Comparison of ENCODE assay signal across 8 mouse cellular contexts in the genomic region with DNA sequence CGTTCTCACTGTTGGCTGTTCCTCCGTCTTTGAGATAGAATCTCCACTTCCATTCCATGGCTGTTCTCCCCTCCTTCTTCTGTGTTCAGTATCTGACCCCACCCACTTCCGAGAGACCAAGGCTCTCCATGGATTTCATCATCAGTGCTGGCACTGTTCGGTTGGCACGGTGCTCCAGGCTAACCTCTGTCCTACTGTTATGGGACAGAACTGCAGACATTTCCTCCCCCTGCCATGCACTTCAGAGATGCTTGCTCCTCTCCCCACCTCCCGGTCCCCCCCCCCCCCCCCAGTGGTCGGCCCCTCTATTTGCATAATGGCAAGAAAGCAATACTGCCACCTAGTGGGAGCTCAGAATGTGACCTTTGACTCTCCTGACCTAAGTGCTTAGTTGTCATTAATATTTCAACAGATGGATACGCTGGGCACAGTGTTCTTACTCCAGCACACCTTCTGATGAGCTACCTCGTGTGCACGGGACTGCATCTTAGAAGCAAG.
DNase-seq lines count a peak whose midpoint lies in the region; ATAC-seq and TF ChIP-seq lines count a peak whose summit lies in the region.

No protein-coding gene starts in this region.

- no peak for TF ChIP-seq POLR2A in brain, embryonic 14.5 days (IDR thresholded peaks at IDR 0.05; ENCODE audit: borderline replicate concordance, extremely low read depth, insufficient read depth, insufficient read length, poor library complexity, severe bottlenecking)

- WGBS in forebrain, embryonic 15.5 days, result 45% methylated on average over 9 of the region's 10 CpGs
- 50% methylated on average over 9 of the region's 10 CpGs for WGBS in hindbrain, embryonic 14.5 days
- 15% methylated on average over 9 of the region's 10 CpGs for WGBS in liver, embryonic 12.5 days (ENCODE audit: insufficient replicate concordance)

- intact Hi-C loops in left cerebral cortex, postnatal 4 days (cut with DNase I), result no loop called here

- H3K4me2 ChIP-seq in forebrain, embryonic 15.5 days (replicated peaks), result no peak overlapping the region
- no peak overlapping the region for H3K4me2 ChIP-seq in hindbrain, embryonic 14.5 days (replicated peaks)
- H3K4me2 ChIP-seq in liver, embryonic 12.5 days, result peak overlapping the region; percentile 63

- H3K27ac ChIP-seq in forebrain, embryonic 15.5 days (replicated peaks), result no peak overlapping the region
- H3K27ac ChIP-seq in hindbrain, embryonic 14.5 days, result no peak overlapping the region
- no peak overlapping the region for H3K27ac ChIP-seq in liver, embryonic 12.5 days

- DNase-seq in left cerebral cortex, postnatal 4 days, result peak; percentile 38
- DNase-seq in left cerebral cortex, adult 18-20 months (ENCODE audit: low spot score in 2 of 2), result no peak
- DNase-seq in brain, embryonic 14.5 days (ENCODE audit: low read depth), result peak; percentile 61
- DNase-seq in hindbrain, embryonic 14.5 days (ENCODE audit: low spot score), result peak; percentile 62
- DNase-seq in ovary, postnatal 14 days (ENCODE audit: low spot score), result peak; percentile 55
- DNase-seq in right cerebral cortex, adult 18-20 months, result no peak

- no peaks in the 10 kb centered on the region for H3K9me3 ChIP-seq in forebrain, embryonic 15.5 days
- H3K9me3 ChIP-seq in hindbrain, embryonic 14.5 days (ENCODE audit: control insufficient read depth, low read length), result no peaks in the 10 kb centered on the region
- H3K9me3 ChIP-seq in liver, embryonic 12.5 days (replicated peaks), result no peaks in the 10 kb centered on the region

- H3K4me1 ChIP-seq in forebrain, embryonic 15.5 days, result no peaks in the 10 kb centered on the region; the same call in 1 of the 2 replicates
- H3K4me1 ChIP-seq in hindbrain, embryonic 14.5 days (replicated peaks; ENCODE audit: control insufficient read depth, insufficient read depth, low read length), result no peaks in the 10 kb centered on the region
- peaks cover 10% of the 10 kb centered on the region for H3K4me1 ChIP-seq in liver, embryonic 12.5 days

- no peaks in the 10 kb centered on the region for H3K36me3 ChIP-seq in forebrain, embryonic 15.5 days
- H3K36me3 ChIP-seq in hindbrain, embryonic 14.5 days (replicated peaks; ENCODE audit: control insufficient read depth, insufficient read depth), result no peaks in the 10 kb centered on the region
- H3K36me3 ChIP-seq in liver, embryonic 12.5 days, result no peaks in the 10 kb centered on the region

- ATAC-seq in forebrain, embryonic 15.5 days (replicated peaks), result peak; percentile 63; the same call in 1 of the 2 replicates
- no peak for ATAC-seq in hindbrain, embryonic 14.5 days (ENCODE audit: low FRiP score)
- ATAC-seq in liver, embryonic 12.5 days, result peak; percentile 68

- no peak overlapping the region for H3K9ac ChIP-seq in forebrain, embryonic 15.5 days (replicated peaks)
- H3K9ac ChIP-seq in hindbrain, embryonic 14.5 days, result no peak overlapping the region
- no peak overlapping the region for H3K9ac ChIP-seq in liver, embryonic 12.5 days

- H3K27me3 ChIP-seq in forebrain, embryonic 15.5 days, result no peaks in the 10 kb centered on the region
- no peaks in the 10 kb centered on the region for H3K27me3 ChIP-seq in hindbrain, embryonic 14.5 days (ENCODE audit: control insufficient read depth, insufficient read depth, low read length)
- H3K27me3 ChIP-seq in liver, embryonic 12.5 days (replicated peaks), result 0 out of 2 replicates have a peak, but pooled peaks cover 3% of the 10 kb centered on the region

- no peak overlapping the region for H3K4me3 ChIP-seq in forebrain, embryonic 15.5 days
- no peak overlapping the region for H3K4me3 ChIP-seq in hindbrain, embryonic 14.5 days (replicated peaks; ENCODE audit: low read length)
- H3K4me3 ChIP-seq in liver, embryonic 12.5 days, result peak overlapping the region; percentile 46

- peak; percentile 45; the same call in 1 of the 2 replicates for TF ChIP-seq CTCF in brain, embryonic 14.5 days (IDR thresholded peaks at IDR 0.05; ENCODE audit: borderline replicate concordance, extremely low read depth, insufficient read depth, insufficient read length)

Comparison
In these comparisons a context has a peak if more than half of its experiments do, and no peak if none do; other contexts are left out.
1. DNase-seq: peak in left cerebral cortex, postnatal 4 days (single experiment), brain, embryonic 14.5 days (single experiment), hindbrain, embryonic 14.5 days (single experiment) and ovary, postnatal 14 days (single experiment); none in left cerebral cortex, adult 18-20 months (0 of 2) and right cerebral cortex, adult 18-20 months (single experiment).